Mouse (Mus musculus) gonadal fat pad, adult 2 months (tissue): ENCODE measurements around the gene Fam196b. TPM values are rescaled to one million over a fixed set of nuclear protein-coding genes. Genes with fewer than 3 reads are reported as not detected.

ENCODE experiments used
- DNase-seq: peaks from one replicate; pipeline ENCODE4 v3.0.0-alpha.2; 2012; ENCODE audit warnings: low read depth
- polyA plus RNA-seq: library from polyadenylated mRNA; depleted of rRNA; stranded (reverse); fragments of >200 nt; gene quantifications from 2 replicates; pipeline ENCODE4 v1.2.3, GENCODE M21; 2012

The Fam196b gene
- polyA plus RNA-seq, 1 experiment: 0.62 TPM

DNA sequence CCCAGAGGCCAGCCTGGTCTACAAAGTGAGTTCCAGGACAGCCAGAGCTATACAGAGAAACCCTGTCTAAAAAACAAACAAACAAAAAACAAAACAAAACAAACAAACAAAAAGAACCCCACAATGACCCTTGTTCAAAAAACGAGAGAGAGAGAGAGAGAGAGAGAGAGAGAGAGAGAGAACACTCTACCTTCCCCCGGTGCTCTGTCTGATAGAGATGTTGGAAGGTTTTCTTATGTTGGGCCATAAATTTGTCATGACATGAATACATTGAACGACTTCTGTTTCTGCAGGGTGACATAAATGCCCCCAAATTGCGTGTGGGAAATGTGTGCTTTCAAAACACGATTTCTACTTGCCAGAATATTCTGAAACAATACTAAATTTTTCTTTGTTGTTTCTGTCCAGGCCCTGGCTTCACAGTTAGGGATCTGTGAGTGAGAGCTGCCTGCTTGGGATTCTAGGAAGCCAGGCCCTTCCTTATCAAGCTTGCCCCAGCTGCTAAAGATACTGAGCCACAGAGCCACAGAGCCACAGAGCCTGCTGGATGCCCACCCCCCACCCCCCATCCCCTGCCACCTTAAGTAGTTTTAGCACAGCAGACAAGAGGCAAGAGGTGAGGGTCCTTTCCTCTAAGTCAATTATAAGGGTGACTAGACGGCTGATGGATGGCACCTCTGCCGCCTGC is 17.9 kb downstream of the Fam196b start:
- no peak for DNase-seq

DNA sequence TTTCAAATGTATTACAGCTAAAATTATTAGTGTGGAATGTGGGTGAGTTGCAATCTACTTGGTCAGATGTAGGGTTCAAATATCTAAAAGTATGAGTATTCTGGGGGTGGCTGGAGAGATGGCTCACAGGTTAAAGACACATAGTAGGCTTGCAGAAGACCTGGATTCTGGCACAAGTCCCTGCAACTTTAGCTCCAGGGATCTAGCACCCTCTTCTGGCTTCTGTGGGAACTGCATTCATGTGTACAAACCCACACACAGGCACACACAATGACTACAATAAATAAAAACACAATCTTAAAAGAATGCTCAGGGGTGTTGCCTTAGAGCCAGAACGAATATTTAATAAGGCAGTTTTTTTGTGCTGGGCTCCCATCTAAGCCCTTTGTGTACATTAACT is 23.3 kb downstream of the Fam196b start:
- DNase-seq: no peak

DNA sequence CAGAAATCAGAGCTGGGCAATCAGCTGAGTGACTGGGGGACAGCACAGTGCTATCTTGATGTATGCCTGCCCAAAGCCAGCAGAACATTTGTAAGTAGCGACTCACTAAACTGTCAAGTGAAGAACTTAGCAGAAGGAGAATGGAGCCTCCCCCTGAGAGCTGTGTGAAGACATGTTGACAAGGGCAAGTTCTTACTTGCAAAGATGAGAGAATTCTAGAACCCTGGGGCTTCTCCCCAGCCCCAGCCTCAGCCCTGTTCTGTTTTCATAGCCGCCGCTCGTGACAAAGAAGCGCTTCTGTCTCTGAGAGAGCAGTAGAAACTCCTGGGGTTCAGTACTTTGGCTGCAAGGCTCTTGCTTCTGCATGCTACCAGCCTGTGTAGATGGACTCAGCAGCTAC is 25.1 kb downstream of the Fam196b start:
- no peak for DNase-seq

DNA sequence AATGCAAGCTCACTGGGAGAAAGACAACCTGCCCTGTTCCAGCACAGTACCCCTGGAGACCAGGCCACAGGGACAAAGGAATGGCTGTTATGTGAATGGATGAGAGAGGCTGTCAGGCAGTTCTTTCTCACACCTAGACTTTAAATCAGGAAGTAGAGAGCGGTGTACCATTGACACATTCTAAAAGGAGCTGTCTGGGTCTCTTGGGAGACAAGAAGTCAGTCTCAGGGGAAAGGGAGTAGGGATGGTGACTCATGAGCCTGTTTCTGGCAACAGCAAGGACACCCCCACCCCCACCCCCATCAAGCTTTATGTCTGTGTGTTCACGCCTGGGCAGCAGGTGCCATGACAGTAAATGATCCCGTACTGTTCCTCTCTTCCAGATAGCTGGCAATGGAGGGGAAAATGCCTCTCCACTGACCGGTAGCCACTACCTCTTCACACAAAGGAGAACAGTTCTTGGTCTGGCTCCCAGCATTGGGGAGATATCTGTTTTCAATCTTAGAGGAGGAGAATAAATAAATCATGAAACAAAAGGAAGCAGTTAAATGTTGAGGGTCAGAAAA is 29.2 kb downstream of the Fam196b start:
- no peak for DNase-seq

DNA sequence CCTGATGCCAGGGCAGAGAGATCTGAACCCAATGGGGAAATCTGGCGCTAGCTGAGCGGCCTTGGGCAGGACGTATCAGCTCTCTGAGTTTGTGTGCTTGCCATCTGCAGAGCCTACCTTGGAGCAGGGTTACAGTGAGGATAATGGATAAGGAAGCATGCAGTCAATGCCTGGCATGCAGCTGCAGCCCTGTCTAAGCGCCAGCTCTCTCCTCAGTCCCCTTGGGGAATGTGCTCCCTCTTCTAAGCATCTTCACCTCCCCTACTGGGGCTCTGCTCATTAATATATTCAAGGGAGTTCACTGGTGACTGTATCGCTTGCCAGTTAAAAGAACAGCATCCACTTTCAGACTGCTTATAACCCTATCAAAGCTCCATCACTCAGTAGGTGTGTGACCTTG is 29.7 kb downstream of the Fam196b start:
- DNase-seq: no peak

DNA sequence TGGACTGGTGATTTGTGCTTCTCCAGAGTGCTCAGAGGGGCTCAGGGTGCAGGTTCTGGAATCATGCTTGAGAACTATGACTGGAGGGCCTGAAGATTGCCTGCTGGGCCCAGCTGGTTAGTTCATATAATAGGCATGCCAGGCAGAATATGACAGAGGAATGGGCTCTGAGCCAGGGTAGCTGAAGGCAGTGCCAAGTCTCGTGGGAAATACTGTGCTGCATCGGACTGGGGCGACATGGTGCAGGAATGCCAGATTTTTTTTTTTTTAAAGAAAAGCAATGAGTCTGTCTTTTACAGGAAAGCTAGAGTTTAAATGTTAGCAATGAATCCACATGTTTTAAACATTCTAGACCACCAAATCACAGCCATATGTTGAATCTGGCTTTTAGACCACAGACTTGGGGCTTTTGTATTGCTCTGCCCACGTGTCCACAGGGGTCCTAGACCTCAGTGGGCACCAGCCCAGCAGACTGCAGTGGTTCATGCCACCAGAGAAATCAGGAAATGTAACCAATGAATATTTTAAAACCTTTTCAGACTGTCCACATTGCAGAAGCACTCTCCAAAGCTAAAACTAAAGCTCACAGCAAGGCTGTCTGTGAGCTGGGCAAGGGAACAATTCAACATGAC is 33.8 kb downstream of the Fam196b start:
- no peak for DNase-seq

DNA sequence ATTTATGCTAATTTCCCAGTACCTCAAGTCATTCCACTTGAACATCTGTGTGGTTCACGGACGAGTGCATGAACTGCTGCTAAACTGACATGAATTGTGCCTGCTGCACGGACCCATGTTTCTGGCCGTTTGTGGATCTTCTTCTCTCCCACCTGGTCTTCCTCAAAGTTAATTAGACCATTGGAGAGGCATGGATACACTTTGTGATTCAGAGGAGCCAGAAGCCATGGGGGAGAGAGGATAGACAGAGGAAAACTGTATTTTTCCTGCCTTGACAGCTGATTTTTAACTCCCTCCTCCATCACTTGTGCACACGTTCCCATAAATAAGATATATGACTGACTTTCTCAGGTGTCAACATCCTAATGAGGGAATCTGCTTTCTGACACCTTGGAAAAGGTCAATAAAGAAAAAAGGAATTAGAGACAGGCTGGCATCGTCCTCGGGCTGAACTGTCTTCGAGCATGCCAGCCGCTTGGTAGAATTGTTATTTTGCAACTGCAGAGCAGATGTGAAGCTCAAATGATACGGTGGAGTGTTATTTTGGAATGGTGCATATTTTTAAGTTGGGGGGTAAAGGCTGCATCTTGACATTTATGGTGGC is 34.9 kb downstream of the Fam196b start:
- DNase-seq: no peak

DNA sequence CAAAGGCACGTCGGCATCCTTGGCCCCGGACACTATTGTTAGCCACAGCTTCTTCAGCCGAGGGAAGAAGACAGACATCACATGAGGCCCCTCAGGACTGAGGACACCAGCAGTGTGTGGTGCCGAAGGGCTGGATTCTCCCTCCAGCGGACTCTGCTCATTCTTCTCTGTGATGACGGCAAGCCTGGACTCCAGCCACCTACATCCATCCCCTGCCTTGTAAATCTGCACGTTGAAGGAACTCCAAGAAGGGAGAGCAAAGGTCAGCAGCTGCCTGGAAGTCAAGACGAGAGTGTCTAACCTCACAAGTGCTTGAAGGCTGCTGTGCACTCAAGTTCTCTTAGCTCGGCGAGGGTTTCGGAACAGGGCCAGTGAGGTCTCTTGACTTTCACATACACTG is 40.8 kb downstream of the Fam196b start:
- DNase-seq: no peak

DNA sequence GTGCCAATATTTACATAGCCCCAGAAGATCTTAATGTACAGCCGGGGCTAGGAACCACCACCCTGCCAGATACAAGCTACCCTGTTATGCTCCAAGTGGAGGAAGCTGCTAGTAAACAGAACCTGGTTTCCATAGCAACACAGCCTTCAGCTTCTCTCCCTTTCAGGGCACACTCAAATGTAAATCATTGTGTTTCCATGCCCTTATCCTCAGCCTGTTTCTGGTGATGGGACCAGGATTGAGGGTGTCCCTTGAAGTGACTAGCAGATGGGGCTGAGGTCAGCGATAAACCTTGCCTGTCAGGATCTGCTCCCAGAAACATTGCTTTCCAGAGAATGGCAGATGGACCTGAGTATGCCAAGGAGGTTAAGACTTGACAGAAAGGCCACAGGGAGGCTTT is 41.5 kb downstream of the Fam196b start:
- DNase-seq: no peak

DNA sequence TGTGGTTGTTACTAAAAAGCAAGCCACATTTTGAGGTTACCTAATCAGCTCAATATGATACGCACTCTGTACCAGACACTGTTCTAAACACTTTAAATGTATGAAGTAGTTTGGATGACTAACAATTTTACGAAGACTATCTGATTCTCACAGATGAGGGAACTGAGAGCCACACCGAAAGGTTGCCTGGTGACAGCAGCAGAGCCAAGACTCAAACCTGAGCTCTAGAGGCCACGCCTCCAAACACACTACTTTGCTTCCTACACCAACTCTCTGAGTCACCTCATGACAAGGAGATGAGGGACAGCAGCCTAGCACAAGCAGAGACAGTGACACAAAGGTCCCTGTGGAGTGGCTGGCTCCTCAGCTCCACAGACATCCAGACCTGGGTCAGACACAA is 57.6 kb downstream of the Fam196b start:
- no peak for DNase-seq

DNA sequence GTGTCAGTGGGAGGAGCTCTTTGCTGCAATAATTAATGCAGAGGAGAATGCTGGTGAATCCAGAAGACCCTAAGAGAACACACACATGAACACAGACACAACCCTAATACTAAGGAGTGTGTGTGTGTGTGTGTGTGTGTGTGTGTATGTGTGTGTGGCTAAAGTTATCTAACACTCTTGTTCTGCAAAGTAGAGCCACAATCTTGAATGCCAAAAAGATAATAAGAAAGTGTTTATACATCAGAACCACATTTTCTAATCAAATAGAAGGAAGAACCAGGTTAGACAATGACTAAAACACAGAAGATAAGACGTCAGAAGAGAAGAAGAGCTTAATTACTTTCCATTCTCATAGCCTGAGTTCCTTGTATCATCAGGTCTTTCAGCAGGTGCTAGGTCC is 60.9 kb downstream of the Fam196b start:
- DNase-seq: no peak

DNA sequence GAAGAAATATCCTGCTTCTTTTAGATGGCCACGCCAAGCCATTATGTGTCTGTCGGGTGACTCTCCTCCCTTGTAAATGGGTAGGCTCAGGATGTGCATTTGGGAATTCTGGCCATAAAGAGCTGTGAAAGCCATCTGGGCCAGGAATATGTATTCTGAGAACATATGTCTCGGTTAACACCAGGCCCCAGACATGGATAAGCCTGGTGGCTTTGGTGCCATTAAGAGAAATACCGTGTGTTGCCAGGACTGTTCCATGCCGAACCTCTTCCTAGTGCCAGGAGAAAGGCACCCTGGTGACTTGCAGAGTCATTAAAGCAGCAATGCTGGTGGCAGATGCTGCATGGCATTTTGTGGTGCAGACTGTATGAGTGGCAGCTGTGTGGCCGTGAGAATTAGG is 63.0 kb downstream of the Fam196b start:
- DNase-seq: no peak

DNA sequence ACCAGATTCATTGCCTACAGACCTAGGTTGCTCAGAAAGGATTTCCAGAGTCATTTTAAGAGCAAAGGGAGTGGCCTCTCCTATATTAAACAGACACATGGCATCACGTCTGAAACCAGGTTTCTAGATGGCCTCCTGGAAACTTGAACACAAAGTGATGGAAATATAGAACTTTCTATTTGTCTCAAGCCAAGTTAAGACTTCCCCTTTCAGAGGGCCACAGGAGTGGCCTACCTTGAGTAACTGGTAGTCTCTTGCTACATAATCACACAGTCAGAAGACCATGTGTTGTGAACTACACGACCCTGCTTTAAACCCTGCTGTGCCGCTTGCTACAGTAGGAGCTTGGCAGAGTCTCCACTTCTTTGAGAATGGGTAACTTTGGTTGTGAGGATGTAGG is 68.9 kb downstream of the Fam196b start:
- no peak for DNase-seq

DNA sequence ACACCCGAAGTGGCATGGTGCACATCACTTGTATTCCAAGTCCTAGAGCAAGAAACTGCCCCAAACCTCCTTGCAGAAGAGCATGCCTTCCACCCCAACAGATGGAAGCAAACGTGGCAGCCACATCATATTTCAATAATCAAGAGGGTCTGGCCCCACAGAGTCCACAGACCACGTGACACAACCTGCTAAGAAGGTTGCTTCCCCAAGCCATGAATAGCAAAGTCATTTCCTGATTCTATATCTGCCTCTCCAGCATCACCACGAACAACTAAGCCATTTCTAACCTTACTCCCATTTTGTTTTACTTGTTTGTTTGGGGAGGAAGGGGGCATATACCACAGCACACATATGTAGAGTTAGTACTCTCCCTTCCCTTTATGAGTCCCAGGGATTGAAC is 69.6 kb downstream of the Fam196b start:
- DNase-seq: no peak

DNA sequence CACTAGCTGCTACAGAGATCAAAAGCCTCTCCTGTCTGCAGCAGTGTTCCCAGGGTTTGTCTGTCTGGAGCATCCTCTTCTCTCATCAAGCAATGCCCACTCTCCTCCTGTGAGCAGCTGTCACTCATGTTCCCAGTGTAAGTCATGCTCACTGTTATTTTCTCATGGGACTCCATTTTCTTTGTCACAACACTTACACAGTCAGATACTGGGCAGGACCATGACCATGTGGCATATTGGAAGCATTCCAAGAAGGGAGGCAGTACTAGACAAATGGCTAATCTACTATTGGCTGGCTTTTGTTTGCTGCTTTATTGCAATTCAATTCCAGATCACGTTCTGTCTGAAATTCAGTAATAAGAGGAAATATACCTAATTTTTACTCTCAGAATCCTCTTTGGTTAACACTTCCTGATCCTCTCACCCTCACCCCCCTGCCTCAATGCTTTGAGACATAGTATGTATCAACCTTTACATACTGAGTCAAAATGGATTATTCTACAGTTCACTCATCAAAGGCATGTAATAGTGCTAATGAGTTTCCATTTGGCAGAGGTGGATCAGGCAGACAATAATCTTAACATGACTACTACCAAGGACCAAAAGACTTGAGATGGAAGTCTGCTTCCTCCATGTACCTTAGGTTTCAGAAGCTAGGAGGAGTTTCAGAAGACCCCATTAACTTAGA is 70.5 kb downstream of the Fam196b start:
- no peak for DNase-seq

DNA sequence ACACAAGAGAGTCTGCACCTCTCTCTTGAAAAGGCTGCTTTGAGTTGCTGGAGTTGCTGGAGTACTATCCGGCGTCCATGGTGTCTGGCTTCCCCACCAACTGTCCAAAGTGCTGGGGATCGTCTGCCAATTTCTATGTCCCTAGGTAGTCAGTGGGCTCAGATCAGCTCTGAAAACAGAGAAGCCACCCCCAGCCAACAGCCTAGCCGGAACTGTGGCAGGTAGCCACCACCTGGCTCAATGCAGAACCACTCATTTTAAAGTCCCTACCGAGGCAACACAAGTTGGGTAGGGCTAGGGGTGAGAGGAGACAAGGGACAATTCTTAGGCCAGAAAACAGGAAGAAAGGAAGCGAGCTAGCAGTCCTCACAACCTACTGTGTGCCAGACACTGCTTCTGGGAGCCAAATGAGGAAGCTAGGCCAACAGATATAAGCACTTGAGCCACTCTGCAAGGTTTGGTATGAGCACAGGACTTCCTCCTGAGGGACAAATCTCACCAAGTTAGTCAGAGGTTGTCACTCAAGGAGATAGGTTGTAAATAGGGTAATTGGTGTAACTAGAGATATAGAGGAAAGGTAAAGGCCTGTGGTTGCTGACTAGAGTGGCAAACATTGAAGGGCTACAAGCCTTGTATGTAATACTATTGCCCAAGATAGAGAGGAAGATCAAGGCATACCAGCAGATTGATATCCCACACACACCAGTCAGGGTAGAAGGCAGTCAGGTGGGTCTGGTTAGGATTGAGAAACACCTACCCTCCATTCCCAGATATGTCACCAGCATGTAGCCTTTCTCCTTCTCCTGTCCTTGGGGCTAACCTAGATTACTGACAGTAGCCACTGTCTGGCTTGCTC is 74.9 kb downstream of the Fam196b start:
- no peak for DNase-seq

DNA sequence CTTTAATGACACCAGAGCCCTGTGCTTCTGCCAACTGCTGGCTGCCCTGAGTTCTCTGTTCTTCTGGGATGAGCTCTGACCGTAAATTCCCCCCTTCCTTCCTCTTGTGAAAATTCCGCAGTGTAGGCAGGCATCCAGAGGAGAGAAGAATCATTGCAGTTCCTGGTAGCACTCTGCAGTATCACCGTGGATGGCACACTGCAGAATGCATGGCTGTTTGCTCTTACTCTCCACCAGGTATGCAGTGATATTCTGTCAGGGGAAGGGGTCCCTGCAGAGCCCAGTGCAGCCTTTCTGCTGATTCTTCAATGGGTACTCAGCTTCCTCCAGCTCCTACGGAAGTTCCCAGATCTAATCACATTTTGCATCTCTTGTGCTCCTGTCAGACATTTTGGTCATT is 77.5 kb downstream of the Fam196b start:
- DNase-seq: no peak

DNA sequence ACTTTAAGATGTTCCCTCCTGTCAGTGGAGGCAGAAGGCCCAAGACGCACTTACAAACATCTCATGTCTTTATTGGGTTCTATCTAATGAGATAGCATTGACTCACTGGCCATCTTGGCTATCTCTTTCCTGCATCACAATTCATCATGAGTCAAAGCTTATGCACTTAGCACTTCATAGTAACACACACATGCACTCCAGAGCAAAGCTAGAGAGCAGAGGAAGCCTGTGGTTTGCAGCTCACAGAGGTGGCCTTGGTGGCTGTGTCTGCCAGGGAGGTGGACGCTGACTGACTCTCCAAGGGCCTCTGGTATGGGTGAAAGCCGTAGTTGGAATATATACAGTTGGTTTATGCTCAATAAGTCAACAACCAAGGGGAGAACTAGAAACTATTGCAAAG is 81.2 kb downstream of the Fam196b start:
- no peak for DNase-seq

DNA sequence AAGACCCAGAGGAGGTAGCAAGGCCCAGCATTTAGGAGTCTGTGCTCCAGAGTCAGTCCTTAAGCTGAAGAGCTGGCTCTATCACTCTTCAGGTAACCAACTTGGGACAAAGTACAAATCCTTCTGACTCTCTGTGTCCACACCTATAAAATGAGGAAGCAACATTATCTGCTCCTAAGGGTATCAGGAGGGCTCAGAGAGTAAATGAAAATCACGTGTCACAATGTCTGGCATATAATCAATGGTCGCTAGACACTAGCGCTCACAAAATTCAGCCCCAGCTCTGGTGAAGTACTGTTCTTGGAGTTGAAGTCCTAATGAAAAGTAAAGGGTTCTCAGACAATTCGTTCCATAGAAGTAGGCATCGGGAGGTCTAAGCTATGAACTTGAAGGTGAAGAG is 83.0 kb downstream of the Fam196b start:
- DNase-seq: no peak

DNA sequence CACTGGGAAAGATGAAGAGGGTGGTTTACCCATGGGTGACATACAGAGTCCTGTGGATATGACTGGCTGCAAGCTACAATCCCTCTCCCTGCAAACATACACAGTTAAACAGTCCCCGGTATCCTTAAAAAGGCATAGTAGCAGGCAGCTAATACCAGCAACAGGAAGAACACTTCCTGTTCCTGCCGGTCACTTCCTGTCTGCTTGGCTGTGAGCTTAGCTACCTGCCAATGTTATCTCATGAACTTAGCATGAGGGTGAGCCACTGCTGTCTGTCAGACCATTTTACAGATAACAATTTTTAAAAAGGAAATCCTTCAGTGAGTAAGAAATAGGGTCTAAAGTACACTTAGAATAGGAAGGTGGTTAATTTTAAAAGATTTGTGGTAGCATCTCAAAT is 83.9 kb downstream of the Fam196b start:
- DNase-seq: no peak

DNA sequence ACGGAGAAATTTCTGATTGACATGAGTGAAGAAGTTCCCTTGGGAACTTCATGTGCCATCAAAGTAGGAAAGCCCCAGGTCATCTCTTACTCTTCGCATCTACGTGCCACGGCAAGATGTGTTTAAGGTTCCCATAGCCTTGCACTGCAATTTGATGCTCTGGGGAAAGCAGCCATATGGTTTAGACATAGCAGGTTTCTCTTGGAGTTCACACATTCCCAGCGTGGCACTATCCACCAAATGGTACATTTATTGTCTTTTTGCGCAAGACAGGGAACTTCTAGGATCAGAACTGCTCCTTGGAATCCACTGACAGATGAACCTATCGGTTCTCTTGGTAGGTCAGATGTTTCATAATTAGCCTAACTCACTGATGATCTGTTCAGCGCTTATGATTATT is 86.7 kb downstream of the Fam196b start:
- no peak for DNase-seq

DNA sequence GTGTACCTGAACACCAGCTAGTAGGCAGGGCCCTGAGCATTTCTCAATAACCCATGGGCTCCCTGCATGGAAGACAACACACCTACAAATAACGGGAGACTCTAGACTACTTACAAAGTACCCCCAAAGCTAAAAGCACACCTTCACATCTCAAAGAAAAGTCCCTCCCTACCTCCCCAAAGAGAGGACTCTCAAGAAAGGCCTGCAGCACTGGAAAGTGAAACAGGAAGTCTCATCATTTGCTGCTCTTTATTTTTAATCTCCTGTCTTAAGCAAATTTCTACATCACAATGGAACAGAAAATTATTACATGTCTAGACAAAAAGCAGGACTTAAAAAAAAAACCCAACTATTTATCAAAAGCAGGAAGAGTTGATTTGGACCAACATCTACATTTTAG is 90.7 kb downstream of the Fam196b start:
- no peak for DNase-seq
